Mouse (Mus musculus) left cerebral cortex, adult 2 months (tissue): ENCODE data around the gene Rab37. TPM values are rescaled to one million over a fixed set of nuclear protein-coding genes. Genes with fewer than 3 reads are reported as not detected.

Experiments used
- DNase-seq, 2 experiments: peaks; one replicate each; pipeline ENCODE4 v3.0.0; 2021 to 2022; ENCODE audit warnings: low spot score in 2 of 2, mixed read lengths in 1 of 2; ENCODE audit errors: extremely low spot score in 1 of 2
- H3K27ac ChIP-seq: fragments of 200-600 bp; 2 replicates; pipeline ENCODE4 v1.8.1; 2022
- H3K4me3 ChIP-seq: fragments of 200-600 bp; 2 replicates; pipeline ENCODE4 v1.8.1; 2022
- CTCF ChIP-seq: fragments of 200-600 bp; IDR thresholded peaks from 2 replicates; pipeline ENCODE4 v1.8.1; 2022; ENCODE audit warnings: antibody characterized with exemption, mild to moderate bottlenecking, moderate library complexity
- intact Hi-C: fragments of 180-260 bp; cut with DNase I; formaldehyde crosslinking; loops from one replicate; pipeline ENCODE4 v1.15.1; 2025
- total RNA-seq, 2 experiments: library from RNA; stranded (reverse); gene quantifications; 2 replicates each; pipeline ENCODE4 v1.2.3; 2021

Rab37 gene
- total RNA-seq, 2 experiments from 2014 or later = 1.8 to 2.4 TPM

GRCm38 (mm10) chr11:115178766-115179165 is 87.5 kb downstream of the Rab37 start:
- TF ChIP-seq CTCF = no peak
- DNase-seq = no peak
- Histone ChIP-seq H3K27ac (no peak overlapping the region), H3K4me3 (no peak overlapping the region)
- intact Hi-C loops = no loop called here

DNA sequence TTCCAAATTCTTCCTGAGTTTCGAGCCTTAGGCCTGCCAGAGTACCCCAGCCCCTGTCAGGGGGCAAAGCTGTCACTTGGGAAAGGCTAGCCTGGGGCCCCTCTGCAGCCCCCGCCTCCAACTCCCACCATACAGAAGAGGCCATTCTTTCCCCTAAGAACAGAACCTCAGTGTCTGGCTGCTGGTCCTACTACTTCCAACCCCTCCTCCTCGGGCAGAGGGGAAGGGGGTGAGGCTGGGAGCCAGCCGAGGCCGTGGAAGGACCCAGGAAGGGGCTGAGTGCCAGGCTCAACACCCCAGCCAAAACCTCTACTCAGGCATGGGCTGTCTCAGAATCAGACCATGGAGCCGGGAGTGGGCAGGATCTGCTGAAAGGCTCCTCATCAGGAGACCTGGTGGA is 88.0 kb downstream of the Rab37 start:
- intact Hi-C loops = no loop called here
- Histone ChIP-seq H3K27ac (no peak overlapping the region), H3K4me3 (no peak overlapping the region)
- DNase-seq = peak in 1 of 2 experiments; percentile 45
- TF ChIP-seq CTCF = no peak

DNA sequence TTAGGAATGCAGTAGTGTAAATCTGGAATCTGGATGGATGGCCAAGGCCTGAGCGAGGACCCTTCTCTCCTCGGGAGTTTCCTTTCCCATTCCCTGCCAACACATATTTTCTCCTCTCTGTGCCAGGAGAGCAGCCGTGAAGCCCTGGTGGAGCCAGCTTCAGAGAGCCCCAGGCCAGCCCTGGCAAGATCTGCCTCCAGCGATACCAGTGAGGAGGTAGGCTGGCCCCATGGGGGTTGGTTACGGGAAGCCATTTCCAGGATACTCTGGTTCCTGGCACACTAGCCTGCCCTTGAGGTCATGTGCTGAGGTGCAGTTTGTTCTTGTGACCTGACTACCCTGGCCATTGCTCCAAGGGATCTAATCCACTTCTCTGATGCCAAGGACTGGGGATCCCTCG is 88.7 kb downstream of the Rab37 start:
- Histone ChIP-seq H3K4me3 (no peak overlapping the region), H3K27ac (no peak overlapping the region)
- TF ChIP-seq CTCF = no peak
- intact Hi-C loops = no loop called here
- DNase-seq = no peak

GRCm38 (mm10) chr11:115181913-115182638 is 90.8 kb downstream of the Rab37 start:
- intact Hi-C loops = loop anchor here (1.0 to 2.0 kb wide), 2 partner anchors 21 to 101 kb away; no protein-coding TSS in a partner anchor
- Histone ChIP-seq H3K4me3 (no peak overlapping the region), H3K27ac (no peak overlapping the region)
- TF ChIP-seq CTCF = peak; percentile 82
- peak; percentile 68 to 79 for DNase-seq

GRCm38 (mm10) chr11:115184973-115185372 is 93.7 kb downstream of the Rab37 start:
- no peak for DNase-seq
- TF ChIP-seq CTCF = no peak
- Histone ChIP-seq H3K4me3 (no peak overlapping the region), H3K27ac (no peak overlapping the region)
- intact Hi-C loops = no loop called here

- TF ChIP-seq CTCF = no peak; the same call in 1 of the 2 replicates
- Histone ChIP-seq H3K4me3 (peak within 1 kb of the TSS; percentile 69), H3K27ac (peak within 1 kb of the TSS; percentile 88)
- DNase-seq = peak; percentile 100
- intact Hi-C loops = no loop called here
These were observed 96.0 kb downstream of the Rab37 start, which contains the start of gene Tmem104 for GRCm38 (mm10) chr11:115187224-115187639. TSS of gene Tmem104 (plus strand) at chr11:115187487.

DNA sequence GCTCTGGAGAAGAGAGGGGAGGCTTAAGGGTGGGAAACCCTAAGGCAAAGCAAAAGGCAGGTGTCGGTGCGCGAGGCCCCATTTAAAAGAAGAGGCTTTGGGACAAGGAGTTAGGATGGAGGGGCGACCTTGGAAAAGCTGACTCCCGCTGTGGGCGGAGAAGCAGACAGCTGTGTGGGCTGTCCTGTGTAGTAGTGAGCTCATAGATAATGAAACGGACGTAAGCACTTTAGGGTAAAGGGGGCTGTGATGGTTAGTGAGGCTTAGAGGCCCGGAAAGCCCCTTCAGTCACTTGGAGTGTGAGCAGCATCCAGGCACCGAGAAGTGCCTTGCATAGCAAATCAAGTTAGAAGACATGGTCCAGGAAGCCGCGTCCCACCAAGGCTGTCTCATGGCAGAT is 96.5 kb downstream of the Rab37 start, which contains the start of gene Nat9:
Gene Nat9, minus strand, starts transcription at position 167 of the 400 bp plus-strand sequence.
- Histone ChIP-seq H3K4me3 (peak within 1 kb of the TSS; percentile 69), H3K27ac (peak within 1 kb of the TSS; percentile 88)
- no peak for TF ChIP-seq CTCF
- no peak for DNase-seq
- intact Hi-C loops = no loop called here

GRCm38 (mm10) chr11:115188539-115189231 is 97.5 kb downstream of the Rab37 start:
- DNase-seq = no peak
- intact Hi-C loops = no loop called here
- no peak for TF ChIP-seq CTCF
- Histone ChIP-seq H3K4me3 (no peak overlapping the region), H3K27ac (no peak overlapping the region)

DNA sequence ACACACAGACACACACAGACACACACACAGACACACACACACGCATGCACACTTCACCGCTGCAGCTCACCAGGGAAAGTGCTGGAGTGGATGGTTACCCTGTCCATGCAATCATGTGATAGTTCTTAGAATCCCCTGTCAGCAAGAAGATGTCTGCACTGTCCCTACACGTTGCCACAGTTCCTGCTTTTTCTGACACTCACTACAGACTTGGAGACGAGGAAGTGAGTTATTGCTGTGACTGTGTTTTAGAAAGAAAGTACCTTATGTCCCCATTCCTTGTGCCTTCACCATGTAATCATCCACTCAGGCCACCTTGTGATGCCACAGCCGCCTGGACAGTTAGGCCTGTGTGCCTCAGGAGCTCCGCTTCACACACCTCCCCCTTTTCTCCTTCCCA is 98.1 kb downstream of the Rab37 start:
- no peak overlapping the region for H3K27ac ChIP-seq
- TF ChIP-seq CTCF = no peak
- H3K4me3 ChIP-seq = no peak overlapping the region
- DNase-seq = no peak
- intact Hi-C loops = no loop called here

DNA sequence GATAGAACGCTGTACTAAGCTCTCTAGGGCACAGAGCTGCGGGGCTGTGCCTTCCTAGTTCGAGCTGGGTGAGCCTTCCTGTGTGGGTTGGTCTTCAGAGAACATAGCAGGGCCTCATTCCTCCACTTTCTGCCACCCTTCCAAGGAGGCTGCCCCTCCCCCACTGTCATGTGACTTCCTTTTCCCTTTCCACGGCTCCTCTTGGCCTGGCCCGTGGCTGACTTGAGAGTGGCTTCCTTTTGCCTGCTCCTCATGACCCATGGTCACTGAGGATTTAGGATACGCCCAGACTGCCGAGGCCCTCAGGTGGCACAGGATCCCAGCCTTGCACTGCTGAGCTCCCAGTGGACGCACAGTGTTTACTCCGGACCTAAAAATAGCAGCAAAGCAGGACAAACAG is 100.9 kb downstream of the Rab37 start:
- no peak overlapping the region for H3K4me3 ChIP-seq
- intact Hi-C loops = no loop called here
- no peak for DNase-seq
- H3K27ac ChIP-seq = no peak overlapping the region
- TF ChIP-seq CTCF = no peak

GRCm38 (mm10) chr11:115194693-115195092 is 103.5 kb downstream of the Rab37 start:
- no peak for DNase-seq
- Histone ChIP-seq H3K27ac (no peak overlapping the region), H3K4me3 (no peak overlapping the region)
- intact Hi-C loops = no loop called here
- TF ChIP-seq CTCF = no peak

- no peak overlapping the region for H3K27ac ChIP-seq
- no peak for TF ChIP-seq CTCF
- no peak overlapping the region for H3K4me3 ChIP-seq
- intact Hi-C loops = no loop called here
- no peak for DNase-seq
These were observed 104.7 kb downstream of the Rab37 start for GRCm38 (mm10) chr11:115195933-115196332.
